Comparison of ENCODE assay signal across 31 mouse cellular contexts in genomic region chr17:64260571-64260970, GRCm38 (mm10).
"Had no signal": no experiment of that assay in that cellular context is flagged by ENCODE, and none has a peak within 500 bp of the region (broad histone marks: within the 10 kb centered on the region; RNA-seq: fewer than 3 reads in every experiment).

No protein-coding gene starts in this region.

- H3K4me1 ChIP-seq: limb, embryonic 10.5 days; limb, embryonic 12.5 days; limb, embryonic 13.5 days; limb, embryonic 15.5 days; liver, embryonic 12.5 days; liver, embryonic 13.5 days; liver, embryonic 15.5 days; lung, embryonic 15.5 days; megakaryocyte, embryonic 14.5 days; midbrain, embryonic 10.5 days; midbrain, embryonic 12.5 days; midbrain, embryonic 13.5 days; midbrain, embryonic 15.5 days; neural tube, embryonic 12.5 days had no signal

- H3K4me2 ChIP-seq: limb, embryonic 12.5 days; limb, embryonic 13.5 days; limb, embryonic 15.5 days; liver, embryonic 11.5 days; liver, embryonic 12.5 days; liver, embryonic 13.5 days; liver, embryonic 15.5 days; lung, embryonic 14.5 days; lung, embryonic 15.5 days; midbrain, embryonic 12.5 days; midbrain, embryonic 13.5 days; midbrain, embryonic 15.5 days; neural tube, embryonic 12.5 days had no signal

- H3K9ac ChIP-seq: limb, embryonic 12.5 days; limb, embryonic 13.5 days; limb, embryonic 15.5 days; liver, embryonic 12.5 days; liver, embryonic 13.5 days; liver, embryonic 14.5 days; liver, embryonic 15.5 days; liver, postnatal 0 days; lung, embryonic 14.5 days; lung, embryonic 15.5 days; midbrain, embryonic 12.5 days; midbrain, embryonic 13.5 days; midbrain, embryonic 15.5 days; neural tube, embryonic 12.5 days had no signal

- H3K36me3 ChIP-seq: limb, embryonic 10.5 days; limb, embryonic 12.5 days; limb, embryonic 13.5 days; limb, embryonic 15.5 days; liver, embryonic 12.5 days; liver, embryonic 13.5 days; liver, embryonic 15.5 days; lung, embryonic 15.5 days; midbrain, embryonic 10.5 days; midbrain, embryonic 12.5 days; midbrain, embryonic 13.5 days; midbrain, embryonic 15.5 days; neural tube, embryonic 12.5 days had no signal

- H3K4me3 ChIP-seq: left cerebral cortex, adult 2 months; limb, embryonic 10.5 days; limb, embryonic 12.5 days; limb, embryonic 13.5 days; limb, embryonic 15.5 days; liver, embryonic 12.5 days; liver, embryonic 13.5 days; liver, embryonic 15.5 days; lung, embryonic 15.5 days; megakaryocyte, embryonic 14.5 days; midbrain, embryonic 10.5 days; midbrain, embryonic 12.5 days; midbrain, embryonic 13.5 days; midbrain, embryonic 15.5 days; myocyte; neural tube, embryonic 12.5 days had no signal

- H3K9me3 ChIP-seq: limb, embryonic 10.5 days; limb, embryonic 12.5 days; limb, embryonic 13.5 days; limb, embryonic 15.5 days; liver, embryonic 12.5 days; liver, embryonic 13.5 days; liver, embryonic 15.5 days; lung, embryonic 15.5 days; midbrain, embryonic 12.5 days; midbrain, embryonic 13.5 days; midbrain, embryonic 15.5 days; neural tube, embryonic 12.5 days had no signal

- H3K27ac ChIP-seq: left cerebral cortex, adult 2 months; limb, embryonic 10.5 days; limb, embryonic 12.5 days; limb, embryonic 13.5 days; limb, embryonic 15.5 days; liver, embryonic 12.5 days; liver, embryonic 13.5 days; liver, embryonic 14.5 days; liver, embryonic 15.5 days; lung, embryonic 15.5 days; macrophage; midbrain, embryonic 10.5 days; midbrain, embryonic 12.5 days; midbrain, embryonic 13.5 days; midbrain, embryonic 15.5 days; neural tube, embryonic 12.5 days had no signal

- H3K27me3 ChIP-seq: limb, embryonic 12.5 days; limb, embryonic 13.5 days; limb, embryonic 15.5 days; liver, embryonic 12.5 days; liver, embryonic 13.5 days; liver, embryonic 15.5 days; lung, embryonic 15.5 days; megakaryocyte, embryonic 14.5 days; midbrain, embryonic 12.5 days; midbrain, embryonic 13.5 days; midbrain, embryonic 15.5 days; neural tube, embryonic 12.5 days had no signal

- ATAC-seq: liver, embryonic 12.5 days; liver, postnatal 0 days; lung, postnatal 0 days; midbrain, embryonic 13.5 days; midbrain, embryonic 15.5 days had no signal

- DNase-seq: left cerebral cortex, postnatal 4 days; liver; liver, embryonic 13.5 days; liver, postnatal 0 days; lung, adult 18-20 months; lung, adult 2 months; lung, embryonic 14.5 days; lung, postnatal 10 days; lung, postnatal 14 days; lung, postnatal 36 days; lung, postnatal 4 days; midbrain, embryonic 14.5 days had no signal
